Mouse (Mus musculus) lung, embryonic 16.5 days (tissue): ENCODE data around the gene Pde8a. TPM values are rescaled to one million over a fixed set of nuclear protein-coding genes. Genes with fewer than 3 reads are reported as not detected.

Experiments used
- ATAC-seq: fragments of 200-750 bp; cut with Nextera tagmentation; 2 replicates; pipeline ENCODE4 v1.8.0; 2017; ENCODE audit warnings: low read depth, mild to moderate bottlenecking, moderate library complexity
- H3K27ac ChIP-seq: fragments of 300-500 bp; sonication (generic); 2 replicates; pipeline ENCODE4 v1.5.1; 2014; ENCODE audit warnings: mild to moderate bottlenecking, control low read depth, low read length
- H3K27me3 ChIP-seq: fragments of 300-500 bp; sonication (generic); 2 replicates; pipeline ENCODE4 v1.6.1; 2014; ENCODE audit warnings: low read depth, low read length, mixed read lengths; ENCODE audit not compliant: control insufficient read depth, insufficient read depth
- H3K36me3 ChIP-seq: fragments of 300-500 bp; sonication (generic); 2 replicates; pipeline ENCODE4 v1.6.1; 2014; ENCODE audit warnings: low read length; ENCODE audit not compliant: control insufficient read depth, insufficient read depth
- H3K4me1 ChIP-seq: fragments of 300-500 bp; sonication (generic); replicated peaks from 2 replicates; pipeline ENCODE4 v1.6.1; 2014; ENCODE audit warnings: low read length, mixed read lengths; ENCODE audit not compliant: control insufficient read depth, insufficient read depth
- H3K4me2 ChIP-seq: fragments of 300-500 bp; sonication (generic); 2 replicates; pipeline ENCODE4 v1.6.1; 2014; ENCODE audit warnings: low read depth, low read length, control low read depth
- H3K4me3 ChIP-seq: fragments of 300-500 bp; sonication (generic); 2 replicates; pipeline ENCODE4 v1.5.1; 2014; ENCODE audit warnings: mild to moderate bottlenecking, low read length, control low read depth
- H3K9ac ChIP-seq: fragments of 300-500 bp; sonication (generic); 2 replicates; pipeline ENCODE4 v1.6.1; 2014; ENCODE audit warnings: low read length, control low read depth
- H3K9me3 ChIP-seq: fragments of 300-500 bp; sonication (generic); 2 replicates; pipeline ENCODE4 v1.6.1; 2016; ENCODE audit warnings: low read length; ENCODE audit not compliant: control insufficient read depth
- WGBS: fragments of 180-500 bp; shearing (Covaris S2); extraction: QIAGEN DNeasy Blood & Tissue Kit; methylation state at CpG from one replicate; pipeline ENCODE4 v1.1.7; 2014; 5-methylcytosine and 5-hydroxymethylcytosine counted together
- polyA plus RNA-seq: library from polyadenylated mRNA; unstranded; fragments of >200 nt; fragmentation: Nextera tagmentation; extraction: Ambion mirVana; gene quantifications from 2 replicates; pipeline ENCODE4 v1.2.1, GENCODE M21; 2015

Pde8a gene
- 2.6 and 2.9 TPM in 2 replicates for polyA plus RNA-seq

GRCm38 (mm10) chr7:81213347-81214152 is at the start of gene Pde8a:
Pde8a (plus strand) TSS chr7:81213596.
- Histone ChIP-seq H3K9ac (peak within 1 kb of the TSS; percentile 65), H3K27me3 (peaks cover 21% of the 10 kb centered on the region), H3K4me3 (peak within 1 kb of the TSS; percentile 58), H3K36me3 (no peaks in the 10 kb centered on the region), H3K27ac (peak within 1 kb of the TSS; percentile 69), H3K4me1 (peaks cover 5% of the 10 kb centered on the region; the same call in 1 of the 2 replicates), H3K4me2 (peak within 1 kb of the TSS; percentile 61), H3K9me3 (no peaks in the 10 kb centered on the region)
- under 1% methylated on average over 75 of the region's 128 CpGs for WGBS
- ATAC-seq, result peak; percentile 10; the same call in 1 of the 2 replicates

- Histone ChIP-seq H3K9ac (no peak overlapping the region), H3K27me3 (no peaks in the 10 kb centered on the region), H3K4me3 (no peak overlapping the region), H3K4me2 (no peak overlapping the region), H3K27ac (no peak overlapping the region), H3K9me3 (no peaks in the 10 kb centered on the region), H3K36me3 (no peaks in the 10 kb centered on the region), H3K4me1 (no peaks in the 10 kb centered on the region)
- ATAC-seq, result no peak
- WGBS, result 72% methylated on average over 7 of the region's 7 CpGs
Measured at GRCm38 (mm10) chr7:81164411-81164810, 49.0 kb upstream of the Pde8a start.

- no peaks in the 10 kb centered on the region for H3K27me3 ChIP-seq
- H3K9me3 ChIP-seq, result no peaks in the 10 kb centered on the region
- no peak overlapping the region for H3K4me2 ChIP-seq
- no peaks in the 10 kb centered on the region for H3K4me1 ChIP-seq
- H3K27ac ChIP-seq, result no peak overlapping the region
- H3K4me3 ChIP-seq, result no peak overlapping the region
- ATAC-seq, result 0 out of 2 replicates have a peak, but pooled peaks have one; percentile 54
- WGBS, result 19% methylated on average over 3 of the region's 3 CpGs
- no peak overlapping the region for H3K9ac ChIP-seq
- H3K36me3 ChIP-seq, result no peaks in the 10 kb centered on the region
Measured at GRCm38 (mm10) chr7:81167124-81167523, 46.3 kb upstream of the Pde8a start.

- Histone ChIP-seq H3K4me2 (no peak overlapping the region), H3K9ac (no peak overlapping the region), H3K9me3 (0 out of 2 replicates have a peak, but pooled peaks cover 2% of the 10 kb centered on the region), H3K27me3 (no peaks in the 10 kb centered on the region), H3K36me3 (no peaks in the 10 kb centered on the region), H3K27ac (no peak overlapping the region), H3K4me3 (no peak overlapping the region), H3K4me1 (no peaks in the 10 kb centered on the region)
- 69% methylated on average over 7 of the region's 7 CpGs for WGBS
- ATAC-seq, result no peak
Measured at GRCm38 (mm10) chr7:81169351-81169750, 44.0 kb upstream of the Pde8a start.

- ATAC-seq, result no peak
- no peak overlapping the region for H3K4me2 ChIP-seq
Measured at GRCm38 (mm10) chr7:81173931-81174330, 39.5 kb upstream of the Pde8a start.

GRCm38 (mm10) chr7:81174654-81175053 is 38.7 kb upstream of the Pde8a start:
- ATAC-seq, result no peak
- H3K4me3 ChIP-seq, result no peak overlapping the region
- no peaks in the 10 kb centered on the region for H3K27me3 ChIP-seq
- no peaks in the 10 kb centered on the region for H3K36me3 ChIP-seq
- 57% methylated on average over 5 of the region's 5 CpGs for WGBS
- no peak overlapping the region for H3K4me2 ChIP-seq
- H3K4me1 ChIP-seq, result no peaks in the 10 kb centered on the region
- no peak overlapping the region for H3K27ac ChIP-seq
- H3K9ac ChIP-seq, result no peak overlapping the region
- H3K9me3 ChIP-seq, result 0 out of 2 replicates have a peak, but pooled peaks cover 2% of the 10 kb centered on the region

More at GRCm38 (mm10) chr7:81173931-81174330, 39.5 kb upstream of the Pde8a start:
- 93% methylated on average over 2 of the region's 2 CpGs for WGBS
- H3K27ac ChIP-seq, result no peak overlapping the region
- H3K9me3 ChIP-seq, result 0 out of 2 replicates have a peak, but pooled peaks cover 2% of the 10 kb centered on the region
- H3K9ac ChIP-seq, result no peak overlapping the region
- no peaks in the 10 kb centered on the region for H3K36me3 ChIP-seq
- no peaks in the 10 kb centered on the region for H3K4me1 ChIP-seq
- no peak overlapping the region for H3K4me3 ChIP-seq
- no peaks in the 10 kb centered on the region for H3K27me3 ChIP-seq

GRCm38 (mm10) chr7:81176187-81176769 is 37.1 kb upstream of the Pde8a start:
- Histone ChIP-seq H3K4me1 (no peaks in the 10 kb centered on the region), H3K27me3 (no peaks in the 10 kb centered on the region), H3K36me3 (no peaks in the 10 kb centered on the region), H3K4me2 (no peak overlapping the region), H3K9ac (no peak overlapping the region), H3K4me3 (no peak overlapping the region), H3K27ac (no peak overlapping the region), H3K9me3 (0 out of 2 replicates have a peak, but pooled peaks cover 2% of the 10 kb centered on the region)
- ATAC-seq, result no peak
- 53% methylated on average over 5 of the region's 5 CpGs for WGBS

- Histone ChIP-seq H3K27ac (no peak overlapping the region), H3K36me3 (no peaks in the 10 kb centered on the region), H3K27me3 (no peaks in the 10 kb centered on the region), H3K4me2 (no peak overlapping the region), H3K4me1 (no peaks in the 10 kb centered on the region), H3K9ac (no peak overlapping the region), H3K9me3 (no peaks in the 10 kb centered on the region), H3K4me3 (no peak overlapping the region)
- ATAC-seq, result no peak
- WGBS, result 53% methylated on average over 5 of the region's 5 CpGs
Measured at GRCm38 (mm10) chr7:81179494-81179893, 33.9 kb upstream of the Pde8a start.

GRCm38 (mm10) chr7:81182492-81183175 is 30.8 kb upstream of the Pde8a start:
- Histone ChIP-seq H3K27me3 (no peaks in the 10 kb centered on the region), H3K4me2 (no peak overlapping the region), H3K9ac (no peak overlapping the region), H3K36me3 (no peaks in the 10 kb centered on the region), H3K9me3 (no peaks in the 10 kb centered on the region), H3K4me3 (no peak overlapping the region), H3K4me1 (no peaks in the 10 kb centered on the region), H3K27ac (no peak overlapping the region)
- no peak for ATAC-seq
- WGBS, result 78% methylated on average over 10 of the region's 10 CpGs
